Mouse (Mus musculus): ENCODE results near the gene Trim28. TPM values are rescaled to one million over a fixed set of nuclear protein-coding genes. Genes with fewer than 3 reads are reported as not detected.
"Not testable (repeated sequence)": the region's sequence is repeated elsewhere in the genome, so short reads cannot be mapped to it uniquely, and the experiment has no call there.

Gene Trim28
- polyA plus RNA-seq, 1 experiment from 2014 or later: 380 TPM

DNA sequence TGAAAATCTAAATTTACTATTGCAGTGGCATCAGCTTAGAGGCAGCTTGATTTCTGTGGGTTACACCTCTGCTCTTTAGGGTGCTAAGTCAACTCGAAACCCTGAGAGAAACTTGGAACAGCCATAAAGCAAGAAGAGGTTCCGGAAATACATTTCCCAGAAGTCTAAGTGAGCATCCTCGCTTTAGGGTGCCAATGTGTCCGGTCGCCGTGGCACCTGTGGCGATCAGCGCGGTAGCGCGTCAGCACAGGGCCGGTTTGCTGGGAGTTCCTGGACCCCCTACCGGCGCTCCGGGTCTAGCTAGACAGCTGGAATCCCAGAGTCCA lies 55.0 kb downstream of the Trim28 start:
- Histone ChIP-seq H3K4me3 (peak overlapping the region; percentile 55), H3K27ac (peak overlapping the region; percentile 94), H3K27me3 (no peaks in the 10 kb centered on the region), H3K4me2 (replicated peaks) (peak overlapping the region; percentile 47), H3K9ac (peak overlapping the region; percentile 63), H3K9me3 (replicated peaks) (no peaks in the 10 kb centered on the region), H3K36me3 (no peaks in the 10 kb centered on the region), H3K4me1 (peaks cover 6% of the 10 kb centered on the region; the same call in 1 of the 2 replicates)
- 2% methylated on average over 15 of the region's 15 CpGs for WGBS
- ATAC-seq (ENCODE audit: low FRiP score): no peak

DNA sequence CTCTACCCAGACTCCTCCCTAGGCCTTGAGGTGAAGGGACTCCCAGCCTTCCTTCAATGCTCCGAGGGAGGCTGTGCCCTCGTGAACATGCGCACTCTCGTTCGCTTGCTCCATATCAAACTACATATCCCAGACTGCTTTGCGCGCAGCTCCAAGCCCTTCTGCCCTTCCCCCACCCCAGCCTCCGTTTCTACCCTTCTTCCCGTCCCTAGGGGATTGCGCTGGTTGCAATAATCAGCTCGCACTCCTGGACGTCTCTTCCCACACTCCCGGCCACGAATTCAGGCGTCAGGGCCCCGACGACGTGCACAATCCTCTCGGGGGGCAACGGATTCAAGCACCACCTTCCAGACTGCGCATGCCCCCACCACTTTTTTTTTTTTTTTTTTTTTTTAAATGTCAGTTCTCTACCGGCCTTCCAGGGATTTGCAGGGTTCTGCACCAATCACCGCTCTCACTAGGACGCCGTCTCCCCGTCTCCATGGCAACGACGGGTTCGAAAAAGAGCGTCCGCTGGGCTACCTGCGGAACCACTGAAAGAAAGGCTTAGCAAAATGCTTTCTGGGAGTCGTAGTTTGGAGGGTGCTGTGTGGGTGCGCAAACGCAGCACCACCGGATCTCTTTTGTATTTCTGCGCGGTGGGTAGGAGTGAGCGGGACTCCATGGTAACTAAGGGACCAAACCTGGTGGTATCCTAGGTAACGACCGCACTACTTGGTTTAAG lies 55.5 kb downstream of the Trim28 start, which contains the start of gene Mzf1:
Gene Mzf1 (minus strand): TSS at position 478 of the 724 bp plus-strand sequence.
- Histone ChIP-seq H3K9ac (peak within 1 kb of the TSS; percentile 63), H3K27ac (peak within 1 kb of the TSS; percentile 94), H3K4me1 (peaks cover 6% of the 10 kb centered on the region; the same call in 1 of the 2 replicates), H3K4me3 (peak within 1 kb of the TSS; percentile 55), H3K4me2 (replicated peaks) (peak within 1 kb of the TSS; percentile 47), H3K9me3 (replicated peaks) (no peaks in the 10 kb centered on the region), H3K27me3 (no peaks in the 10 kb centered on the region), H3K36me3 (no peaks in the 10 kb centered on the region)
- ATAC-seq (ENCODE audit: low FRiP score): peak; percentile 94
- under 1% methylated on average over 41 of the region's 41 CpGs for WGBS

DNA sequence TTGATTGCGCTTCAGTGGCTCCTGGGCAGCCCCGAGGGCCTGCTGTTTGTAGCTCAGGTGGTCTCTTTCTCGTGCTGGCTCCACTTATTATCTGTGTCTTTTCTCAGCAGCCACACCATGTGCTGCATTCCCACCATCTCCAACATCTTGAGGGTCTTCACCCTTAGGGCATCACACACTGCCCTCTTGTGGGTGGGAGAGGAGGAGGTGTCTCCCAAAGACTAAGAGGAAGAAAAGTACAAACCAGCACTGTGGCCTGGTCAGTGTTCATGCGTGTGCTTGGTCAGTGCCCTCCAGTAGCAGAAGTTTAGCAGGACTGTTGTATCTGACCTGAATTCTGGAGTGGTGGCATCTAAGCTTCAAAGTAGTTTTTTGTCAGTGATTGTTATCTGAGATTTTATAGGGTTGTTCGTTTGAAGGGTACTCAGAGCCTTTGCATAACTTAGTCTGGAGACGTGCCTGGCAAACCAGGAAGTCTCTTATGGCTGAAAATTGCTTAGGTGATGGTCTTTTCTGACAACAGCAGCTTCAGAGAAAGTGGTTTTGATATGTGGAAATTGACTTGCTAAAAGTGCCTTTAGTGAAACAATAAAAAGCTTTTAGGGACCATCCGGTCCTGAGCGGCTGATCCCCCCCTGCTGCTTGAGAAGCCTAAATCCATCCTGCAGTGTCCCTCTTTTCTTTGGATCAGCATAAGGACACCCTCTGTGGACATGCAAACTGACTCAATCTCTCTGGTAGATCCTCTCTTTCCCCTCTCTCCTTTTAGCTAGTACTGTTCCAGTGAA lies 58.2 kb downstream of the Trim28 start:
- no peaks in the 10 kb centered on the region for H3K9me3 ChIP-seq (replicated peaks)
- no peak overlapping the region for H3K27ac ChIP-seq
- WGBS: 61% methylated on average over 8 of the region's 8 CpGs
- no peak overlapping the region for H3K4me2 ChIP-seq (replicated peaks)
- no peak overlapping the region for H3K4me3 ChIP-seq
- H3K36me3 ChIP-seq: no peaks in the 10 kb centered on the region
- H3K4me1 ChIP-seq: peaks cover 6% of the 10 kb centered on the region; the same call in 1 of the 2 replicates
- no peak for ATAC-seq (ENCODE audit: low FRiP score)
- no peak overlapping the region for H3K9ac ChIP-seq
- no peaks in the 10 kb centered on the region for H3K27me3 ChIP-seq

DNA sequence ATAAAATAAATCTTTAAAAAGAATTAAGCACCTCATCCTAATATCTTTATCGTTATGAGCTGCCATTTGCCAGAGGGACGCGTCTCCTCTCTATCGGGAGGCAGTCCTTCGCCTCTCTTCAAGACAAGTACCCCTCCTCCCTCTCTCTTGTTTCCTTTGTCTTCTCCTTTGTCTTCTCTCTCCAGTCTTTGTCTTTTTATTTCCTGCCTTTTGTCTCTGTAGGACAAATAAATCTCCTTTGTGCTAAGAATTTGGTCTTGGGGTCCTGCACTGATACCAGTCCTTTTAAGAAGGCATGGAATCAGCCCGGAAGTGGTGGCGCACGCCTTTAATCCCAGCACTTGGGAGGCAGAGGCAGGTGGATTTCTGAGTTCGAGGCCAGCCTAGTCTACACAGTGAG lies 60.6 kb downstream of the Trim28 start:
- Histone ChIP-seq H3K27me3 (no peaks in the 10 kb centered on the region), H3K4me3 (no peak overlapping the region), H3K4me2 (replicated peaks) (no peak overlapping the region), H3K27ac (no peak overlapping the region), H3K4me1 (no peaks in the 10 kb centered on the region), H3K9me3 (replicated peaks) (no peaks in the 10 kb centered on the region), H3K9ac (no peak overlapping the region), H3K36me3 (no peaks in the 10 kb centered on the region)
- no peak for ATAC-seq (ENCODE audit: low FRiP score)
- 85% methylated on average over 9 of the region's 9 CpGs for WGBS

DNA sequence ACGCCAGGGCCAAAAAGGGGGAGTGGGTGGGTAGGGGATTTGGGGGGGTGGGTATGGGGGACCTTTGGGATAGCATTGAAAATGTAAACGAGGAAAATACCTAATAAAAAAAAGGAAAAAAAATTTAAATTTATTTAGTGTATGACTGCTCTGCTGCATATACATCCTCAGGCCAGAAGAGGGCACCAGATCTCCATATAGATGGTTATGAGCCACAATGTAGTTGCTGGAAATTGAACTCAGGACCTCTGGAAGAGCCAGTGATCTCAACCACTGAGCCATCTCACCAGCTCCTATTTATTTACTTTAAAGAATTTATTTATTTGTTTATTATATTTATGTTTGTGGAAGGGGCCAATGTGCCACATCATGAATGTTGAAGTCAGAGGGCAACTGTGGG lies 64.5 kb downstream of the Trim28 start:
- not testable (repeated sequence) for H3K4me1 ChIP-seq; H3K27ac ChIP-seq; ATAC-seq (ENCODE audit: low FRiP score); H3K9ac ChIP-seq; H3K27me3 ChIP-seq; H3K36me3 ChIP-seq; H3K4me3 ChIP-seq; H3K4me2 ChIP-seq (replicated peaks); H3K9me3 ChIP-seq (replicated peaks)
- 60% methylated on average over 2 of the region's 2 CpGs for WGBS

DNA sequence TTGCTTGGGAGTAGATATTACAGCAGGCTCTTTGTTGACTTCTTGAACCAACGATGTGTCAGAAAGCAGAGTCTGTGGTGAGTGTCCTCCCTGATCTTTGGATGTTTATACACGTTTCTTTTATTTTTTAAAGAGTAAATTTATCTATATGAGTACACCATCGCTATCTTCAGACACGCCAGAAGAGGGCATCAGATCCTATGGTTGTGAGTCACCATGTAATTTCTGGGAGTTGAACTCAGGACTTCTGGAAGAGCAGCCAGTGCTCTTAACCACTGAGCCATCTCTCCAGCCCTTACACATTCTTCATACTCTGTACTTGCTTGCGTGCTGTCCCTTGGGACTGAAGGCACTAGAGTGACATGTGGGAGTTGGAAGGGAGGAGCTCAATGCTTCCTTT lies 73.4 kb downstream of the Trim28 start:
- Histone ChIP-seq H3K27me3 (no peaks in the 10 kb centered on the region), H3K9ac (no peak overlapping the region), H3K36me3 (no peaks in the 10 kb centered on the region), H3K9me3 (replicated peaks) (no peaks in the 10 kb centered on the region), H3K4me1 (no peaks in the 10 kb centered on the region), H3K4me3 (no peak overlapping the region), H3K27ac (no peak overlapping the region), H3K4me2 (replicated peaks) (no peak overlapping the region)
- no peak for ATAC-seq (ENCODE audit: low FRiP score)
- 54% methylated on average over 5 of the region's 5 CpGs for WGBS

Other genes starting within 250 kb of the Trim28 start
- 17.7 and 18.9 TPM in 2 replicates for gene Zscan18, start 195.5 kb upstream of the Trim28 start, polyA plus RNA-seq (2016; fragmentation: Nextera tagmentation; extraction: Ambion mirVana)
- gene Zfp329, start 180.3 kb upstream of the Trim28 start, polyA plus RNA-seq (2016; fragmentation: Nextera tagmentation; extraction: Ambion mirVana): 26.6 TPM in 2 replicates
- 33.7 and 34.8 TPM in 2 replicates for gene Zfp110, start 164.4 kb upstream of the Trim28 start, polyA plus RNA-seq (2016; fragmentation: Nextera tagmentation; extraction: Ambion mirVana)
- gene Zfp128, start 117.9 kb upstream of the Trim28 start, polyA plus RNA-seq (2016; fragmentation: Nextera tagmentation; extraction: Ambion mirVana): 6.2 and 6.4 TPM in 2 replicates
- 13.0 and 14.5 TPM in 2 replicates for gene Zscan22, start 101.3 kb upstream of the Trim28 start, polyA plus RNA-seq (2016; fragmentation: Nextera tagmentation; extraction: Ambion mirVana)
- 497 and 613 TPM in 2 replicates for gene Rps5, start 76.8 kb upstream of the Trim28 start, polyA plus RNA-seq (2016; fragmentation: Nextera tagmentation; extraction: Ambion mirVana)
- gene Rnf225, start 71.7 kb upstream of the Trim28 start, polyA plus RNA-seq (2016; fragmentation: Nextera tagmentation; extraction: Ambion mirVana): 0.63 and 0.72 TPM in 2 replicates
- 14.5 and 15.2 TPM in 2 replicates for gene Zfp324, start 33.3 kb upstream of the Trim28 start, polyA plus RNA-seq (2016; fragmentation: Nextera tagmentation; extraction: Ambion mirVana)
- 14.8 and 16.2 TPM in 2 replicates for gene Zfp446, start 21.3 kb upstream of the Trim28 start, polyA plus RNA-seq (2016; fragmentation: Nextera tagmentation; extraction: Ambion mirVana)
- 0.26 TPM in 2 replicates for gene Slc27a5, start 922 bp upstream of the Trim28 start, polyA plus RNA-seq (2016; fragmentation: Nextera tagmentation; extraction: Ambion mirVana)
- gene Zbtb45, start 10.9 kb downstream of the Trim28 start, polyA plus RNA-seq (2016; fragmentation: Nextera tagmentation; extraction: Ambion mirVana): 32.6 and 35.0 TPM in 2 replicates
- 148 and 152 TPM in 2 replicates for gene Chmp2a, start 35.7 kb downstream of the Trim28 start, polyA plus RNA-seq (2016; fragmentation: Nextera tagmentation; extraction: Ambion mirVana)
- gene Ube2m, start 39.2 kb downstream of the Trim28 start, polyA plus RNA-seq (2016; fragmentation: Nextera tagmentation; extraction: Ambion mirVana): 173 and 180 TPM in 2 replicates
- gene Mzf1, start 55.6 kb downstream of the Trim28 start, polyA plus RNA-seq (2016; fragmentation: Nextera tagmentation; extraction: Ambion mirVana): 4.9 and 5.7 TPM in 2 replicates
- not detected in 2 replicates for gene Vmn1r85, start 96.1 kb downstream of the Trim28 start, polyA plus RNA-seq (2016; fragmentation: Nextera tagmentation; extraction: Ambion mirVana)
- not detected in 2 replicates for gene Vmn1r86, start 120.8 kb downstream of the Trim28 start, polyA plus RNA-seq (2016; fragmentation: Nextera tagmentation; extraction: Ambion mirVana)
- gene Vmn1r87, start 141.0 kb downstream of the Trim28 start, polyA plus RNA-seq (2016; fragmentation: Nextera tagmentation; extraction: Ambion mirVana): not detected in 2 replicates
- gene Vmn1r88, start 160.5 kb downstream of the Trim28 start, polyA plus RNA-seq (2016; fragmentation: Nextera tagmentation; extraction: Ambion mirVana): not detected in 2 replicates
- gene Vmn1r89, start 213.9 kb downstream of the Trim28 start, polyA plus RNA-seq (2016; fragmentation: Nextera tagmentation; extraction: Ambion mirVana): not detected in 2 replicates